Mouse (Mus musculus): Measurements from ENCODE around the gene Cx3cr1.

DNA sequence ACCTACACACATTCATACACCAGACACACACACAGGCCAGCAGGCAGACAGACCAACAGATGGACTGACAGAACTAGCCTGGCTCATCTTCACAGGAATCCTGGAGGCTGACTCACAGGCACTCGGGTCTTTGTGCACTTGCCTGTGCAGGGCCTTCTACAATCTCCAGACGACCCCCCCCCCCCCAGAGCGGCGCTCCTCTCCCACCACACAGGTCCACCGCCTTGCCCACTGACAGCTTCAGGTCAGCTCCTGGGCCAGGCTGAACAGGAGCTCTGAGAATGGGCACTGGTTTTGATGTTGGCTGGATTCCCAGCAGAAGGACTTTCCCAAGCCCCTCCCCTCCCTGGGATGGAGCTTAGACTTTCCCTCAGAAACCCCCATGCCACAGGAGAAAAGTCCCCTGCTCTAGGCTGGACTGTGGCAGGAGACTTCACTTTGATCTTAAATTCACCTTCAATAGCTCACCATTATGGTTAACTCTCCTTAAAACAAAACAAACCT is 92.1 kb downstream of the Cx3cr1 start:
- no peak for TF ChIP-seq EP300 (IDR thresholded peaks at IDR 0.05; ENCODE audit: low read depth)
- no peak for TF ChIP-seq CTCF (IDR thresholded peaks at IDR 0.05; ENCODE audit: low read depth)

Measured in liver, postnatal 0 days (tissue).